Comparison of ENCODE assay signal across 9 mouse cellular contexts in genomic region chr16:17848928-17849327, GRCm38 (mm10). TPM values are rescaled to one million over a fixed set of nuclear protein-coding genes. Genes with fewer than 3 reads are reported as not detected.
DNase-seq lines count a peak whose midpoint lies in the region; ATAC-seq and TF ChIP-seq lines count a peak whose summit lies in the region.
"Had no signal": no experiment of that assay in that cellular context is flagged by ENCODE, and none has a peak within 500 bp of the region (broad histone marks: within the 10 kb centered on the region; RNA-seq: fewer than 3 reads in every experiment).

No protein-coding gene starts in this region.

- DNase-seq in heart, adult 18-20 months, result peak; percentile 23 to 69
- DNase-seq in heart, postnatal 36 days, result no peak
- peak; percentile 30 for DNase-seq in thymus, adult 2 months
- no peak for DNase-seq in thymus, adult 18-20 months
- DNase-seq in cerebellum, postnatal 10 days, result peak; percentile 84 to 95
- DNase-seq in hindbrain, postnatal 0 days (ENCODE audit: low spot score), result peak; percentile 92
- DNase-seq in spleen, adult 18-20 months, result no peak

- no peaks in the 10 kb centered on the region for H3K4me1 ChIP-seq in thymus, adult 2 months (replicated peaks; ENCODE audit: control insufficient read depth, insufficient read depth, low read length)
- H3K4me1 ChIP-seq in hindbrain, postnatal 0 days (ENCODE audit: insufficient read depth, low read length), result no peaks in the 10 kb centered on the region
- no peaks in the 10 kb centered on the region for H3K4me1 ChIP-seq in midbrain, embryonic 12.5 days

- no peaks in the 10 kb centered on the region for H3K27me3 ChIP-seq in thymus, adult 2 months (ENCODE audit: control insufficient read depth, insufficient read depth, low read length)
- H3K27me3 ChIP-seq in hindbrain, postnatal 0 days (ENCODE audit: insufficient read depth, low read length), result no peaks in the 10 kb centered on the region
- no peaks in the 10 kb centered on the region for H3K27me3 ChIP-seq in midbrain, embryonic 12.5 days

- no peak for TF ChIP-seq CTCF in thymus, adult 2 months (IDR thresholded peaks at IDR 0.05; ENCODE audit: borderline replicate concordance, control insufficient read depth, extremely low read depth, insufficient read depth, low read length, poor library complexity)
- peak; percentile 91 for TF ChIP-seq CTCF in hindbrain, postnatal 0 days (IDR thresholded peaks at IDR 0.05; ENCODE audit: low read depth)

- TF ChIP-seq POLR2A in thymus, adult 2 months (IDR thresholded peaks at IDR 0.05; ENCODE audit: control insufficient read depth, extremely low read depth, insufficient read depth, low read length, poor library complexity), result no peak

- WGBS in thymus, adult 2 months, result 33% methylated on average over 1 of the region's 1 CpGs
- WGBS in hindbrain, postnatal 0 days, result 32% methylated on average over 1 of the region's 1 CpGs
- 36% methylated on average over 1 of the region's 1 CpGs for WGBS in midbrain, embryonic 12.5 days

- peaks cover 64% of the 10 kb centered on the region for H3K36me3 ChIP-seq in thymus, adult 2 months (ENCODE audit: control insufficient read depth, insufficient read depth, low read length)
- peaks cover 60% of the 10 kb centered on the region for H3K36me3 ChIP-seq in hindbrain, postnatal 0 days (ENCODE audit: insufficient read depth, low read length)
- peaks cover 89% of the 10 kb centered on the region for H3K36me3 ChIP-seq in midbrain, embryonic 12.5 days

- no peak overlapping the region for H3K9ac ChIP-seq in hindbrain, postnatal 0 days (replicated peaks; ENCODE audit: low read length)
- no peak overlapping the region for H3K9ac ChIP-seq in midbrain, embryonic 12.5 days (replicated peaks)

- no peak overlapping the region for H3K4me3 ChIP-seq in thymus, adult 2 months (ENCODE audit: control insufficient read depth, insufficient read depth, low read length)
- no peak overlapping the region for H3K4me3 ChIP-seq in hindbrain, postnatal 0 days (ENCODE audit: low read length)
- H3K4me3 ChIP-seq in midbrain, embryonic 12.5 days, result no peak overlapping the region

- peak; percentile 66 for ATAC-seq in hindbrain, postnatal 0 days
- ATAC-seq in midbrain, embryonic 12.5 days (ENCODE audit: low FRiP score, low read depth), result no peak

- intact Hi-C loops in heart, postnatal 36 days (cut with DNase I), result no loop called here

- H3K9me3 ChIP-seq in hindbrain, postnatal 0 days (ENCODE audit: low read length), result no peaks in the 10 kb centered on the region
- no peaks in the 10 kb centered on the region for H3K9me3 ChIP-seq in midbrain, embryonic 12.5 days

- H3K4me2 ChIP-seq in hindbrain, postnatal 0 days (ENCODE audit: low read depth, low read length), result no peak overlapping the region
- H3K4me2 ChIP-seq in midbrain, embryonic 12.5 days (replicated peaks), result no peak overlapping the region

- no peak overlapping the region for H3K27ac ChIP-seq in thymus, adult 2 months (ENCODE audit: control insufficient read depth, insufficient read depth, low read length)
- peak overlapping the region; percentile 8; the same call in 1 of the 2 replicates for H3K27ac ChIP-seq in hindbrain, postnatal 0 days
- peak overlapping the region; percentile 40; the same call in 1 of the 2 replicates for H3K27ac ChIP-seq in midbrain, embryonic 12.5 days (replicated peaks)

RNA-seq across cellular contexts. Expression of gene Car15, which starts 10.8 kb away (rescaled TPM):
- 1 to 10 TPM; 1.7 to 2.1 TPM for total RNA-seq in heart, adult 18-20 months (2021)
- total RNA-seq in heart, postnatal 36 days (2021), result 1 to 10 TPM; 2.1 TPM
- 22.4 and 27.4 TPM in 2 replicates for polyA plus RNA-seq in thymus, adult 2 months (2012; rRNA removed)
- total RNA-seq in hindbrain, postnatal 0 days (2014; rRNA removed), result 3.3 and 7.0 TPM in 2 replicates
- 1.9 TPM in 2 replicates for polyA plus RNA-seq in hindbrain, postnatal 0 days (2015; fragmentation: Nextera tagmentation; extraction: Ambion mirVana)
- 4.4 and 5.8 TPM in 2 replicates for polyA plus RNA-seq in midbrain, embryonic 12.5 days (2016; fragmentation: Nextera tagmentation; extraction: Ambion mirVana)

RNA-seq across cellular contexts. Expression of gene B830017H08Rik, which starts 16.0 kb away (rescaled TPM):
- not detected for total RNA-seq in heart, adult 18-20 months (2021)
- not detected for total RNA-seq in heart, postnatal 36 days (2021)
- polyA plus RNA-seq in thymus, adult 2 months (2012; rRNA removed), result not detected in 2 replicates
- 6.1 and 9.1 TPM in 2 replicates for total RNA-seq in hindbrain, postnatal 0 days (2014; rRNA removed)
- 6.3 and 6.4 TPM in 2 replicates for polyA plus RNA-seq in hindbrain, postnatal 0 days (2015; fragmentation: Nextera tagmentation; extraction: Ambion mirVana)
- 0.45 and 0.55 TPM in 2 replicates for polyA plus RNA-seq in midbrain, embryonic 12.5 days (2016; fragmentation: Nextera tagmentation; extraction: Ambion mirVana)

RNA-seq across cellular contexts. Expression of gene Gm20518, which starts 42.5 kb away (rescaled TPM):
- total RNA-seq in heart, adult 18-20 months (2021), result under 1 TPM; 0.27 to 0.33 TPM
- total RNA-seq in heart, postnatal 36 days (2021), result under 1 TPM; 0.16 to 0.17 TPM
- 4.1 and 4.9 TPM in 2 replicates for polyA plus RNA-seq in thymus, adult 2 months (2012; rRNA removed)
- total RNA-seq in hindbrain, postnatal 0 days (2014; rRNA removed), result 0.42 and 1.3 TPM in 2 replicates
- 0.11 and 0.20 TPM in 2 replicates for polyA plus RNA-seq in hindbrain, postnatal 0 days (2015; fragmentation: Nextera tagmentation; extraction: Ambion mirVana)
- 0.55 and 0.67 TPM in 2 replicates for polyA plus RNA-seq in midbrain, embryonic 12.5 days (2016; fragmentation: Nextera tagmentation; extraction: Ambion mirVana)

RNA-seq across cellular contexts. Expression of gene Tssk1, which starts 45.1 kb away (rescaled TPM):
- total RNA-seq in heart, adult 18-20 months (2021), result under 1 TPM; 0.12 to 0.33 TPM
- total RNA-seq in heart, postnatal 36 days (2021), result under 1 TPM; 0.11 to 0.14 TPM
- 0.06 and 0.12 TPM in 2 replicates for polyA plus RNA-seq in thymus, adult 2 months (2012; rRNA removed)
- 0.29 TPM in 1 of 2 replicates, not detected in the other for total RNA-seq in hindbrain, postnatal 0 days (2014; rRNA removed)
- 0.04 TPM in 1 of 2 replicates, not detected in the other for polyA plus RNA-seq in hindbrain, postnatal 0 days (2015; fragmentation: Nextera tagmentation; extraction: Ambion mirVana)
- 0.05 and 0.09 TPM in 2 replicates for polyA plus RNA-seq in midbrain, embryonic 12.5 days (2016; fragmentation: Nextera tagmentation; extraction: Ambion mirVana)
- total RNA-seq: layer of hippocampus, postnatal 14 days had no signal

RNA-seq across cellular contexts. Expression of gene Dgcr2, which starts 49.4 kb away (rescaled TPM):
- total RNA-seq in heart, adult 18-20 months (2021), result 10 to 100 TPM; 43.5 to 48.3 TPM
- 10 to 100 TPM; 47.3 to 48.6 TPM for total RNA-seq in heart, postnatal 36 days (2021)
- polyA plus RNA-seq in thymus, adult 2 months (2012; rRNA removed), result 214 and 215 TPM in 2 replicates
- total RNA-seq in hindbrain, postnatal 0 days (2014; rRNA removed), result 181 and 199 TPM in 2 replicates
- polyA plus RNA-seq in hindbrain, postnatal 0 days (2015; fragmentation: Nextera tagmentation; extraction: Ambion mirVana), result 83.0 and 88.8 TPM in 2 replicates
- 105 and 108 TPM in 2 replicates for polyA plus RNA-seq in midbrain, embryonic 12.5 days (2016; fragmentation: Nextera tagmentation; extraction: Ambion mirVana)

Comparison
In these comparisons a context has a peak if more than half of its experiments do, and no peak if none do; other contexts are left out.
1. DNase-seq: peak in heart, adult 18-20 months (2 of 2), thymus, adult 2 months (single experiment), cerebellum, postnatal 10 days (2 of 2) and hindbrain, postnatal 0 days (single experiment); none in heart, postnatal 36 days (0 of 2), thymus, adult 18-20 months (0 of 2) and spleen, adult 18-20 months (0 of 2).